Mouse (Mus musculus): ENCODE measurements around the gene Camta1. TPM values are rescaled to one million over a fixed set of nuclear protein-coding genes. Genes with fewer than 3 reads are reported as not detected.

The Camta1 gene
- polyA plus RNA-seq, 1 experiment from 2014 or later: 140 TPM

GRCm38 (mm10) chr4:151713714-151714113 lies 148.0 kb downstream of the Camta1 start:
- 90% methylated on average over 6 of the region's 6 CpGs for WGBS
- no peak overlapping the region for H3K27ac ChIP-seq (ENCODE audit: low read depth, low read length)
- DNase-seq (ENCODE audit: low spot score) (no peak), ATAC-seq (replicated peaks; ENCODE audit: low FRiP score) (no peak)
- no peak overlapping the region for H3K4me2 ChIP-seq (ENCODE audit: low read depth, low read length, severe bottlenecking)
- no peaks in the 10 kb centered on the region for H3K9me3 ChIP-seq (ENCODE audit: control insufficient read depth, low read length)
- H3K36me3 ChIP-seq (ENCODE audit: control insufficient read depth, insufficient read depth, low read length): no peaks in the 10 kb centered on the region
- H3K4me3 ChIP-seq (ENCODE audit: low read depth, low read length): no peak overlapping the region
- no peaks in the 10 kb centered on the region for H3K27me3 ChIP-seq (ENCODE audit: control insufficient read depth, insufficient read depth, low read length)
- H3K4me1 ChIP-seq (replicated peaks; ENCODE audit: control insufficient read depth, insufficient read depth, low read length): no peaks in the 10 kb centered on the region
- no peak overlapping the region for H3K9ac ChIP-seq (ENCODE audit: low read length)

DNA sequence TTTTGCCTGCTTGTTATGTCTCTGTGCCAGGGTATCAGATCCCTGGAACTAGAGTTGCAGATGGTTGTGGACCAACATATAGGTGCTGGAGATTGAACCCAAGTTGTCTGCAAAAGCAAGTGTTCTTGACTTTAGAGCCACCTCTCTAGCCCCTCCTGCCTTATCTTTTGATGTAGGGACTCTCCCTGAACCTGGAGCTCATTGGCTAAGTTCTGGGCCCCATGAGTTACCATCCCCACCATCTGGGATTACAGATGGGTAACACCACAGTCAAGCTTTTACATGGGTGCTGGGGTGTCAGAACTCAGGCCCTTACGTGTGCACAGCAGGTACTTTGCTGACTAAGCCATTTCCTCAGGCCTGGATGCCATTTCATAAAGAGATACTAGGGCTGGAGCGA lies 150.3 kb downstream of the Camta1 start:
- H3K4me3 ChIP-seq (ENCODE audit: low read depth, low read length): no peak overlapping the region
- no peak for DNase-seq (ENCODE audit: low spot score)
- H3K9me3 ChIP-seq (ENCODE audit: control insufficient read depth, low read length): no peaks in the 10 kb centered on the region
- H3K9ac ChIP-seq (ENCODE audit: low read length): no peak overlapping the region
- no peak overlapping the region for H3K4me2 ChIP-seq (ENCODE audit: low read depth, low read length, severe bottlenecking)
- no peaks in the 10 kb centered on the region for H3K27me3 ChIP-seq (ENCODE audit: control insufficient read depth, insufficient read depth, low read length)
- WGBS: 90% methylated on average over 2 of the region's 2 CpGs
- ATAC-seq (replicated peaks; ENCODE audit: low FRiP score): no peak
- H3K4me1 ChIP-seq (replicated peaks; ENCODE audit: control insufficient read depth, insufficient read depth, low read length): no peaks in the 10 kb centered on the region
- no peaks in the 10 kb centered on the region for H3K36me3 ChIP-seq (ENCODE audit: control insufficient read depth, insufficient read depth, low read length)
- H3K27ac ChIP-seq (ENCODE audit: low read depth, low read length): no peak overlapping the region

DNA sequence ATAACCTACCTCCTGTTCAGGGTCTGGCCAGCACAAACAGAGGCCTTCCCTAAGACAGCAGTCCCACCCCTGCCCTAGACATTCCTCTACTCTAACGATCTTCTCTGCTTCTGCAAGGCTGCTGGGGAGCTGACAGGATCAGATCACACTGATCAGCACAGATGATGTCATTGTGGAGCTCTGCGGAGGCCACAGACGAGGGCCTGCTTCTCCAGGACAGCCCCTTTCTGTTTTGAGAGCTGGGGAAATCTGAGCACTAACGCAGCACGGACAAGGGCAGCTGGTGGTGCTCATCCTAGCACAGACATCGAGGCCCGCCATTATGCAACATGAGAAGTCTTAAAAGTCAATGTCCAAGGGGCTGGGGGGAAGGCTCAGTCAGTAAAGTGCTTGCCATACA lies 151.2 kb downstream of the Camta1 start:
- 36% methylated on average over 7 of the region's 7 CpGs for WGBS
- no peak for DNase-seq (ENCODE audit: low spot score)

GRCm38 (mm10) chr4:151709269-151709668 lies 152.4 kb downstream of the Camta1 start:
- ATAC-seq (replicated peaks; ENCODE audit: low FRiP score) (no peak), DNase-seq (ENCODE audit: low spot score) (no peak)
- WGBS: 86% methylated on average over 8 of the region's 8 CpGs
- Histone ChIP-seq H3K36me3 (ENCODE audit: control insufficient read depth, insufficient read depth, low read length) (no peaks in the 10 kb centered on the region), H3K27ac (ENCODE audit: low read depth, low read length) (no peak overlapping the region), H3K4me1 (replicated peaks; ENCODE audit: control insufficient read depth, insufficient read depth, low read length) (no peaks in the 10 kb centered on the region), H3K4me3 (ENCODE audit: low read depth, low read length) (no peak overlapping the region), H3K9ac (ENCODE audit: low read length) (no peak overlapping the region), H3K4me2 (ENCODE audit: low read depth, low read length, severe bottlenecking) (no peak overlapping the region), H3K9me3 (ENCODE audit: control insufficient read depth, low read length) (no peaks in the 10 kb centered on the region), H3K27me3 (ENCODE audit: control insufficient read depth, insufficient read depth, low read length) (no peaks in the 10 kb centered on the region)

More for the DNA sequence above, 151.2 kb downstream of the Camta1 start:
- Histone ChIP-seq H3K9ac (ENCODE audit: low read length) (no peak overlapping the region), H3K4me1 (replicated peaks; ENCODE audit: control insufficient read depth, insufficient read depth, low read length) (no peaks in the 10 kb centered on the region), H3K9me3 (ENCODE audit: control insufficient read depth, low read length) (no peaks in the 10 kb centered on the region), H3K36me3 (ENCODE audit: control insufficient read depth, insufficient read depth, low read length) (no peaks in the 10 kb centered on the region), H3K4me2 (ENCODE audit: low read depth, low read length, severe bottlenecking) (no peak overlapping the region), H3K27ac (ENCODE audit: low read depth, low read length) (no peak overlapping the region), H3K27me3 (ENCODE audit: control insufficient read depth, insufficient read depth, low read length) (no peaks in the 10 kb centered on the region), H3K4me3 (ENCODE audit: low read depth, low read length) (no peak overlapping the region)
- no peak for ATAC-seq (replicated peaks; ENCODE audit: low FRiP score)

GRCm38 (mm10) chr4:151703069-151703735 lies 158.5 kb downstream of the Camta1 start:
- Histone ChIP-seq H3K9me3 (ENCODE audit: control insufficient read depth, low read length) (no peaks in the 10 kb centered on the region), H3K27ac (ENCODE audit: low read depth, low read length) (no peak overlapping the region), H3K4me2 (ENCODE audit: low read depth, low read length, severe bottlenecking) (no peak overlapping the region), H3K4me3 (ENCODE audit: low read depth, low read length) (no peak overlapping the region), H3K36me3 (ENCODE audit: control insufficient read depth, insufficient read depth, low read length) (no peaks in the 10 kb centered on the region), H3K27me3 (ENCODE audit: control insufficient read depth, insufficient read depth, low read length) (no peaks in the 10 kb centered on the region), H3K4me1 (replicated peaks; ENCODE audit: control insufficient read depth, insufficient read depth, low read length) (no peaks in the 10 kb centered on the region), H3K9ac (ENCODE audit: low read length) (no peak overlapping the region)
- ATAC-seq (replicated peaks; ENCODE audit: low FRiP score) (no peak), DNase-seq (ENCODE audit: low spot score) (no peak)
- 86% methylated on average over 14 of the region's 14 CpGs for WGBS

GRCm38 (mm10) chr4:151702463-151702862 lies 159.2 kb downstream of the Camta1 start:
- DNase-seq (ENCODE audit: low spot score) (no peak), ATAC-seq (replicated peaks; ENCODE audit: low FRiP score) (no peak)
- H3K4me3 ChIP-seq (ENCODE audit: low read depth, low read length): no peak overlapping the region
- H3K27ac ChIP-seq (ENCODE audit: low read depth, low read length): no peak overlapping the region
- no peaks in the 10 kb centered on the region for H3K9me3 ChIP-seq (ENCODE audit: control insufficient read depth, low read length)
- no peaks in the 10 kb centered on the region for H3K4me1 ChIP-seq (replicated peaks; ENCODE audit: control insufficient read depth, insufficient read depth, low read length)
- no peaks in the 10 kb centered on the region for H3K27me3 ChIP-seq (ENCODE audit: control insufficient read depth, insufficient read depth, low read length)
- 89% methylated on average over 11 of the region's 11 CpGs for WGBS
- no peak overlapping the region for H3K4me2 ChIP-seq (ENCODE audit: low read depth, low read length, severe bottlenecking)
- no peaks in the 10 kb centered on the region for H3K36me3 ChIP-seq (ENCODE audit: control insufficient read depth, insufficient read depth, low read length)
- no peak overlapping the region for H3K9ac ChIP-seq (ENCODE audit: low read length)

GRCm38 (mm10) chr4:151695984-151696383 lies 165.7 kb downstream of the Camta1 start:
- ATAC-seq (replicated peaks; ENCODE audit: low FRiP score) (peak; percentile 58), DNase-seq (ENCODE audit: low spot score) (no peak)
- Histone ChIP-seq H3K27me3 (ENCODE audit: control insufficient read depth, insufficient read depth, low read length) (no peaks in the 10 kb centered on the region), H3K4me2 (ENCODE audit: low read depth, low read length, severe bottlenecking) (no peak overlapping the region), H3K4me1 (replicated peaks; ENCODE audit: control insufficient read depth, insufficient read depth, low read length) (peaks cover 9% of the 10 kb centered on the region; the same call in 1 of the 2 replicates), H3K27ac (ENCODE audit: low read depth, low read length) (0 out of 2 replicates have a peak overlapping the region, but pooled peaks have one; percentile 3), H3K4me3 (ENCODE audit: low read depth, low read length) (no peak overlapping the region), H3K9ac (ENCODE audit: low read length) (no peak overlapping the region), H3K36me3 (ENCODE audit: control insufficient read depth, insufficient read depth, low read length) (no peaks in the 10 kb centered on the region), H3K9me3 (ENCODE audit: control insufficient read depth, low read length) (no peaks in the 10 kb centered on the region)
- 45% methylated on average over 11 of the region's 11 CpGs for WGBS

DNA sequence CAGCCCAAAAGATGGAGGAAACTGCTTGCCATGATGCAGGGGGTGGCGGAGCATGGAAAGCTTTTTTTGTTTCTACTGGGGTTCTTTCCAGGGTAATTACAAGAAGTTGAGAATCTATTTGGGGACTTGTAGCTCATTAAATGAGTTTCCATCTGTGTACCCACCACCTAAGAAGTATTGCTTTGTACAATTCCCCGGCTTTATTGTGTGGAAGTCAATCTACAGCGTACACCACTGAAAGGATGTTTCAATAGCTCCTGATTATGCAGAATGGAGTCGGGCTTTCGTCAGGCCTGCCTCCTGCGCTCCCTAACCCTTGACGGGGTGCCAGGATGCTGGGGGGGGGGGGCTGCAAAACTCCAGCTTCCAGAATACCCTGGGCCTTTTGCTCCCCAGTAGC lies 167.1 kb downstream of the Camta1 start:
- ATAC-seq (replicated peaks; ENCODE audit: low FRiP score): no peak; the same call in 1 of the 2 replicates
- H3K27ac ChIP-seq (ENCODE audit: low read depth, low read length): no peak overlapping the region
- H3K4me1 ChIP-seq (replicated peaks; ENCODE audit: control insufficient read depth, insufficient read depth, low read length): peaks cover 9% of the 10 kb centered on the region; the same call in 1 of the 2 replicates
- no peaks in the 10 kb centered on the region for H3K9me3 ChIP-seq (ENCODE audit: control insufficient read depth, low read length)
- no peak for DNase-seq (ENCODE audit: low spot score)
- H3K36me3 ChIP-seq (ENCODE audit: control insufficient read depth, insufficient read depth, low read length): no peaks in the 10 kb centered on the region
- H3K9ac ChIP-seq (ENCODE audit: low read length): no peak overlapping the region
- 46% methylated on average over 7 of the region's 7 CpGs for whole genome bisulfite sequencing
- no peak overlapping the region for H3K4me3 ChIP-seq (ENCODE audit: low read depth, low read length)
- H3K4me2 ChIP-seq (ENCODE audit: low read depth, low read length, severe bottlenecking): no peak overlapping the region
- no peaks in the 10 kb centered on the region for H3K27me3 ChIP-seq (ENCODE audit: control insufficient read depth, insufficient read depth, low read length)

- no peak overlapping the region for H3K4me3 ChIP-seq (ENCODE audit: low read depth, low read length)
- no peaks in the 10 kb centered on the region for H3K27me3 ChIP-seq (ENCODE audit: control insufficient read depth, insufficient read depth, low read length)
- no peak overlapping the region for H3K27ac ChIP-seq (ENCODE audit: low read depth, low read length)
- no peak overlapping the region for H3K4me2 ChIP-seq (ENCODE audit: low read depth, low read length, severe bottlenecking)
- H3K9ac ChIP-seq (ENCODE audit: low read length): no peak overlapping the region
- no peak for DNase-seq (ENCODE audit: low spot score)
- peaks cover 9% of the 10 kb centered on the region; the same call in 1 of the 2 replicates for H3K4me1 ChIP-seq (replicated peaks; ENCODE audit: control insufficient read depth, insufficient read depth, low read length)
- WGBS: 91% methylated on average over 3 of the region's 3 CpGs
- no peak for ATAC-seq (replicated peaks; ENCODE audit: low FRiP score)
- H3K9me3 ChIP-seq (ENCODE audit: control insufficient read depth, low read length): no peaks in the 10 kb centered on the region
- H3K36me3 ChIP-seq (ENCODE audit: control insufficient read depth, insufficient read depth, low read length): no peaks in the 10 kb centered on the region
Observed at GRCm38 (mm10) chr4:151694047-151694446, 167.6 kb downstream of the Camta1 start.

All from forebrain, embryonic 11.5 days (tissue).